Mouse (Mus musculus) retina, embryonic 14.5 days (tissue): ENCODE measurements around the gene Fam221b.

ENCODE experiments used
- DNase-seq: peaks from one replicate; pipeline ENCODE4 v3.0.0-alpha.2; 2015; ENCODE audit warnings: low spot score

Gene Fam221b

DNA sequence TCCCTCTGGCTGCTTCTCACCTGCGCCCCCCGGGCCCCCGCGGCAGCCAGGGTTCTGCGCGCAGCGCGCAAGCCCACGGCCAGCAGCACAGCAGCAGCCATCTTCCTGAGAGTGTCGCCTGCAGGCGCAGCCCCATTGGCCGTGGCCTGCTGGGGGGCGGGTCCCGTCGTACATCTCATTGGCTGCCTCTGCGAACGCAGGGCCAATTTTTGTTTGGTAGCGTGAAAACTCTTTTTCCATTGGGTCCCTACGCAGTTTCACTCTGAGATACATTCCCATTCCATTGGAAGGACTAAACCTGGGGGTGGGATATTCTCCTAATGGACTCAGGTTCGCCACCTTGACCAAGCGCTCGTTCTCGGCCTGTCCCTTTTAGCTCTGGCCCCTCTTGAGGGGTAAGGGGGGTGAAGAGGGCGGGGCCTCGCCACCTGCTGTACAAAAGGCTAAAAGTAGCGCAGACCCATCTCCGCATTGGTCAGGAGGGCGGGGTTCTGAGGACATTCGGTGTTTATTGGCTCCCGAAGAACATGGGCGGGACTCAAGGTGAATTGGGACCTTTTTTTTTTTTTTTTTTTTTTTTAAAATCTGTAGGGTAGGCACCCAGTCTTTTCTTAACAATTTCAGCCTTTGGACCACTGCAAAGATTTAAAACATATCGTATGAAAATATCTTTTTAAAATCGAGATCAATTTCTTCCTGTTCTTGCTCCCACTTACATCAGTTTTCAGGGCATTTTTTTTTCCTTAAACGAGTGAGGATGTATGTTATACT, 12.4 kb downstream of the Fam221b start, which contains the start of gene Hint2:
Gene Hint2, minus strand, starts transcription at position 128 of the 771 bp plus-strand sequence.
- DNase-seq = peak; percentile 98

DNA sequence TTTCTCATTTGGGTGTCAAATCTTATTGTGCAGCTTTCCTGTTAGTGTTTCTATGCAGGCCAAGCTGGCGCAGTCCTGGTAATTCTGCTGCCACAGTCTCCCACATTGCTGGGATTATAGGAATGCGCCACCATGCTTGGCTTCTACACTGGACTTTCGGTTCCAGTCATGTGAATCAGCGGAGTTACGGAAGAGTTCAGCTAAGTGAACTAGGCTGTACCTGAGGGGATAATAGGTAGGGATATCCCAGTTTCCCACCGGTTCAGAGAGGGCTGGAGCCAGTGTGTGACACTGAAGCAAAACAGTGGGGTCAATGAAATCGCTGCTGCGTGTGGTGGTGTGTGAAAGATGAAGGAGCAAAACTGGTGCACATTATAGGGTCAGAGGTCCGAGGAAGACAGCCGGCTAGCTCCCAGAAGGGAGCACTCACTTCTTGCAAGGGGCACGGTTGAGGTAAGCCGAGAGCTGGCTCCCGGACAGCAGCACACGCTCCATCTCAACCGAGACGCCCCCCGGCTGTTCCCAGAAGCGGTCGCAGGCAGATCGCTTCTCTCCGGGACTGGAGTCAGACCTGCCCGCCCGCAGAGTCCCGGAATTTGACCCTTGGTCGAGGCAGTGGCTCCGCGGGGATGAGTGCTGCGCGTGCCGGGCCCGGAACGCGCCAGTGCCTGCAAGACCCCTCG, 13.1 kb downstream of the Fam221b start:
- DNase-seq = no peak

DNA sequence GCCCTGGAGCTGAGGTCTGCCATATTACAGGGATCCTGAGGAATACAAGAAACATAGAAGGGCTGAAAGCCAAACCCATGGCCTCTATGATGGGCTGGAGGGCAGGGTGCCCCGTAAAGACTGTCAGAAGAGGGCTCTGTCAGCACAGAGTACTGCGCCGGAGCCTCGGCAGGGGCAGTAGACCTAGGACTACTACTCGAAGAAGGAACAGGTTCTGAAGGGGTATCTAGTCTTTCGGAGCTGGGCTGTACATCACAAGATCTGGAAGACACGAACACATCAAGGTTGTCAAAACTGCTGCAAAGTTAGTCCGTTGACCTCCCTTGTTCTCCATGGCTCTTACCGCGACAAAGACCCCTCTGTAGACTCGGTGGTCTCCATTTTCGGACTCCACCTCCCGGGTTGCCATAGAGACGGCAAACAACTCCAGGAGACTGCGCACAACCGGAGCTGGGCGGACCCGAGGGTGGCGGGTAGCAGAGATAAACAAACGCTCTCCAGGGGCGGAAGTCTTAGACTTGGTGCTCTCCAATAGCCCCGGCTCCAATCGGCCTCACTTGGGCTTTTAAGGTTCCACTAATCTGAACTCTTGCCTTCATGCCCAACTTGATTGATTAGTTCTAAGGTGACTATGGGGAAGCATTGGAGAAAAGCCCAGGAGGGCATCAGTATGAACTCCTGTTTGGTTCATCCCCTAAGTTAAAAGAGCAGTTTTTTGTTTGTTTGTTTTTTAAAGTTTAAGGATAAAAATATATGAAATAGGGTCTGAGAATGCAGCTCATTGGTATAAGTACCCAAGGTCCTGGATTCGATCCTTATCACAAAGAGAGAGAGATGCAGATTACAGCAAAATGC, 15.6 kb downstream of the Fam221b start, which contains the start of gene Spag8:
Gene Spag8, minus strand, starts transcription at position 434 of the 855 bp plus-strand sequence.
- peak; percentile 61 for DNase-seq

DNA sequence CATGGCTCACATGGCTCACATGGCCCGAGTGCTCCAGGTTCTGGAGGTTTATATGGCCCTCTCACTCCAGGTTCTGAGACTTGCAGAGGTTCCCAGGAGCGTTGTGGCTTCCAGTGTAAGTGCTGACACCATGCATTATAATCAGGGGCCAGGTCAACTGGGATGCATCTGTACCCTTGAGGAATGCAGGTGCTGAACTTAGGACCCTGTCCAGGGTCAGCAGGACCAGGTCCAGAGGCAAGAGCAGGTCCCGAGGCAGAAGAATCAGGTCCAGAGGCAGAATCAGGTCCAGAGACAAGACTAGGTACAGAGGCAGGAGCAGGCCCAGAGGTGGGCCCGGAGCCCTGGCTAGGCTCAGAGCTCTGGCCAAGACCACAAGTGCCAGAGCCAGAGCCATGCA, 16.2 kb downstream of the Fam221b start:
- DNase-seq = no peak

DNA sequence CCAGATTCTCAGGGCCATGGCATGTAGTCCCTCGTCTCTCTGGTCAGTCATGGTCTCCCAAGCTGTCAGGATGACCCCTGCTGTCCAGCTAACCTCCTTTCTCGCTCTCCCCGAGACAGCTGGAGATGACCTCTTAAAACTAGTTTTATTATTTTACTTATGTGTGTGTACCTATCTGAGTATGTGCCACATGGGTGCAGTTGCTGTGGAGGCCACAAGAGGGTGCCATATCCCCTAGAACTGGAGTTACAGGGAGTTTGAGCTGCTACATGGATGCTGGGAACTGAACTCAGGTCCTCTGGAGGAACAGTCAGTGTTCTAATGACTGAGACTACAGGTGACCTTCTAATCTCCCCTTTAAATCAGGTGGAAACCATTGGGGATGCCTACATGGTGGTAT, 19.2 kb downstream of the Fam221b start:
- DNase-seq = no peak

DNA sequence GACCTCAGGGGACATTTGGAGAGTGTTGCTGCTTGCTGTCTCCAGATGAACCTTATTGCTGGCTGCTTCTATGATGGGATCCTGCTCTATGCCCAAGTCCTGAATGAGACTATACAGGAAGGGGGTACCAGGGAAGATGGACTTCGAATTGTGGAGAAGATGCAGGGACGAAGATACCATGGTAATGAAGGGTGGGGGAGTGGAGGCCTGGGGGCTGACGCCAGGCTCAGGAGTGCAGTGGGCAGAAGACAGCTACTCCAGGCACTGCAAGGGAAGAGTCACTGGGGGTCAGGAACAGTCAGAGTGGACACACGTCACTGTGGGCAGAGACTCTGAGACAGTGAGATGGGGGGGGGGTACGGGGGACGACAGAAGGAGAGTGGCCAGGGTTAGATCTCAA, 28.5 kb downstream of the Fam221b start:
- no peak for DNase-seq

DNA sequence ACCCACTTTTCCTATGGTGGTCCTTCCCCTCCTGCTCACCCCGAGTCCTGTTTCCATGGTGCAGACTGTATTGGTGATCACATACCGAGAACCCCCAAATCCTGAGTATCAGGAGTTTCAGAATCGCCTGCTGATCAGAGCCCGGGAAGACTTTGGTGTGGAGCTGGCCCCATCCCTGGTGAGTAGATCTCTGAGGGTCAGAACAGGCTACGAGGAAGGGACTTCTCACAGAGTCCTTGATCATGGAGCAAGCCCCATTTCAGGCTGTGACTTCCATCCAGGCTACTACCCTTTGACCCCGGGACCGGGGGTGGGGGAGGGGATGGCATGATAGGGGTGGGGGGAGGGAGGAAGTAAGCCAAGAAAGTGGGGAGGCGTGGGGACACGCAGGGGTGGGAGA, 28.9 kb downstream of the Fam221b start:
- DNase-seq = no peak

DNA sequence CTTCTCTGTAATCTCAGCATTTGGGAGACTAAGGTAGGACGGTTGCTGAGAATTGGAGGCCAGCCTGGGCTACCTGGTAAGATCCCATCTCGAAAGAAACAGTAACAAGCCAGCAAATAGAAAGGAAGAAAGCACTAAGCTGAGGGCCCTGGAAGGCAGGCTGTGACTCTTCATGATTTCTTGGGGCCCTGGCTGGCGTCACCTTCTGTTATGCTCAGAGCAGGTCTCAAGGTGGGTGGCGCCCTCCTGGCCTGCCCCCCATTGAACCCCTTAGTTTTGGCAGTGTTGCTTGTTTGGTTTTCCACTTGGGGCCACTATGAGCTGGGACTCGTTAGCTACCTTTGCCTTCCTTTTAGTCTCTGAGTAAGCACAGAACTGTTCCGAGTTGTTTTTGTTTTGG, 32.2 kb downstream of the Fam221b start:
- DNase-seq = no peak

DNA sequence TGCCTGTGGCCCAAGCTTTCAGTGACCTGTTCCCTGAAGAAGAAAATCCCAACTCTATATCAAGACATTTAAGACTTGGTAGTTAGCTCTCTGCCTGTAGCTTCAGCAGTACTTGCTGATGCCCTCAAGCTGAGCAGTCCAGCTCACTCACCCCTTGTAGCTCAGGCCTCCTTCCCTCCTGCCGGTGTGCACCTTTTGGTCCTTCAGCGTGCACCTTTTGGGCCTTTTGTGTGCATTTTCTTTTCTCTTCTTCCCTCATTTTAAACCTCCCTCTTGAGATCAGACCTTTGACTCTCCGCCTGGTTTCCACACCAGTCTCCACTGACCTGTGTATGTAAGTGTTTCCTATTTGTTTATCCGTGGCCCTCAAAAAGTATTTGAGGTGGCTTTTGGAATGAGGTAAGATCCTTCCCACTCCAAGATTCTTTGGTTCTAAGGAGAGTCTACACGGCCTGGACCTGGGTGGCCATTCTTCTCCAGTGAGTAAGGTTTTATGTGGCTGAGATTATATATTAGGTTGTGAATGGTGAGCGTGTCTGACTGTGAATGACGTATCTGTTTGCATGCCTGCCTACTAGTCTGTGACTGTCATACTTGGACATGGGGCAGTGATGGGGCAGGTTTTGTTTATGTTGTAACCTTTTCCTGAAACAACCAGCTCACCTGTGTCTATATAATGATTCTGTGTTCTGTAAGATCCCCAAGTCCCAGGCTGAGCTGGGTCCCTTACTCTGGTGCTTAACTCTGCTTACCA, 34.1 kb downstream of the Fam221b start:
- no peak for DNase-seq

DNA sequence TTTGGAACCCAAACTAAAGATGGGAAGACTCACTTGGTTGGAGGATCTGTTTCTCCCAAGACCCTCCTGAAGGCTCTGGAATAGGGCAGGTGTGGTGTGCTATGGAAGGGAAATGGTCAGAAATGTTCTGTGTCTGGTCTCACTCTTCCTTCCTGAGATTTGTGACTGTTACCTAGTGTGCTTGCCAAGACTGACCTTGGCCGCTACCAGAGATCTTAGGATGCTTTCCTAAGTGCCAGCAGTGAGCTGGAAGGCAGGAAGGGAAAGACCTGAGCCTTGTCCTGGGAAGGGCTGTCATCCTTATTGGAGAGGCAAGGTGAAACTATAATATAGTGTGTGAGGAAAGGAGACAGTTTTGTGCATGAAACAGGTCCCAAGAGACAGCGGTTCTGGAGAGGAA, 35.2 kb downstream of the Fam221b start:
- DNase-seq = no peak

DNA sequence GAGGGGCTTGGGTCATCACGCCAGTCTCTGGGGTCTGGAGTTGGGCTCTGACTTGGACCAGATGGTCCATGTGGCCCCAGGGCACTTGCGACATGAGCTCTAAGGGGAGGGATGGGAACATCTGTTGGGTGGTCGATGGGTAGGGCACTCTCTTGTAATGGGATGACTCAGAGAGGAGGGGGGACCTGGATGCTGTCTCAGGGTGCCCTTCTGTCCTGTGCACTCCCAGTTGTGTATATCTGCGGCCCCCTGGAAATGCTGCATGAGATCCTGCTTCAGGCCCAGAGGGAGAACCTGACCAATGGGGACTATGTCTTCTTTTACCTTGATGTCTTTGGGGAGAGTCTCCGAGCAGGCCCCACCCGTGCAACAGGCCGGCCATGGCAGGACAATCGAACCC, 35.6 kb downstream of the Fam221b start:
- no peak for DNase-seq

DNA sequence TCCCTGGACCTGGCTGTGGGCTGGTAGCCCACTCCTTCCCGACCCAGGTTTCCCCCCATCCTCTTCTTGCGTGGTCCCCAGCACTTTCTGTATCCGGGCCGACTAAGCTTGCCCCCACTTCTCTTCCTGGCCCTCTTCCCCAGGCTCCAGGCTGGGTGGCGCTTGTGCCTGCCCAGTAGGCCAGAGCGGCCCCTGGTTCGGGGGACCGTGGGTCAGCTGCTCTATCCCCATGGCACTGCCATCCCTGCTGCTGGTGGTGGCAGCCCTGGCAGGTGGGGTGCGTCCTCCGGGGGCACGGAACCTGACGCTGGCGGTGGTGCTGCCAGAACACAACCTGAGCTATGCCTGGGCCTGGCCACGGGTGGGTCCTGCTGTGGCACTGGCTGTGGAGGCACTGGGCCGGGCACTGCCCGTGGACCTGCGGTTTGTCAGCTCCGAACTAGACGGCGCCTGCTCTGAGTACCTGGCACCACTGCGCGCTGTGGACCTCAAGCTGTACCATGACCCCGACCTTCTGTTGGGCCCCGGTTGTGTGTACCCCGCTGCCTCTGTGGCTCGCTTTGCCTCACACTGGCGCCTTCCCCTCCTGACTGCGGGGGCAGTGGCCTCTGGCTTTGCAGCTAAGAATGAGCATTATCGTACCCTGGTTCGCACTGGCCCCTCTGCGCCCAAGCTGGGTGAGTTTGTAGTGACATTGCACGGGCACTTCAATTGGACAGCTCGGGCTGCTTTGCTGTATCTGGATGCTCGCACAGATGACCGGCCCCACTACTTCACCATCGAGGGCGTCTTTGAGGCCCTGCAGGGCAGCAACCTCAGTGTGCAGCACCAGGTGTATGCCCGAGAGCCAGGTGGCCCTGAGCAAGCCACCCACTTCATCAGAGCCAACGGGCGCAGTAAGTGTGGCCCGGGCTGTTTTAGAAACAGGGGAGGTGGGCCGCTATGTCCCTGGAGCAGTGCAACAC, 36.7 kb downstream of the Fam221b start:
- peak; percentile 16 for DNase-seq

DNA sequence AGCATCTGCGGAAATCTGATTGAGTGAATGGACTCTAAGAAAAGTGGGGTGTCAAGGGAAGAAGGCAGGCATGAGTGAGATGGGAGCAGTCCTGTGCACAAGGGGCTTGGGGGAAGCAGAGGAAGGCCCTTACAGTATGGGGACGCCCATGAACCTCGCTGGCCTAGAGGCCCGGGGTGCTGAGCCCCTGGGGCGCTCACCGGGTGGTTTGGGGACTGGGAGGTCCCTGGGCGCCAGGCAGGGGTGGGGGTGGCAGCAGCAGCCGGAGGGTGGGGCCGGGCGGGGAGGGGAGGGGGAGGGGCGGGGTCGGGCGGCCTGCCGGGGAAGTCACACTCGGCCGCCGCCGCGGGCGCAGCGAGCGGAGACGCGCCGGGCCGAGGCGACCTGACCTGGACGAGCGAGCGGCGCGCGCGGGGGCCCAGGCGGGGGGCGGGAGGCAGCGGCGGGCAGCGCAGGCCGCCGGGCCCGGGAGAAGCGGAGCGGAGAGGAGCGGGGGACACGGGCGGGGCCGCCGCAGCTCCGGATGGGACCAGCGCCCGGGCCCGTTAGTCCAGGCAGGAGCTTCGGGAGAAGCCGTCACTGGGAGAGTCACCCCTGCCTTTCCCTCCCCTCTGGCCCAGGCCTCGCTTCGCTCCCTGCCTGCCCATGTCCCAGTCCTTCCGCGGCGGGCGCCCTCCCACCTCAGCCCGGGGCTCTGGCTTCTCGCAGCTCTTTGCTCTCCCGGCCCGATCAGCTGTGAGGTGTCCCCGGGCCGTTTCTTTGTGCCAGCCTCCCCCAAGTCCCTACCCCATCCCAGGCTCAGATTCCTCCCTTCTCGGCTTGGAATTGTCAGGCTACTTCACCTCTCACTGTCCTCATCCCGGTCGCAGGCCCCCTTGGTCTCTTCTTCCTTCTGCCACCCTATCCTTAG, 37.6 kb downstream of the Fam221b start, which contains the start of gene Npr2:
Gene Npr2, plus strand, starts transcription at position 890 of the 910 bp plus-strand sequence.
- peak; percentile 59 for DNase-seq

DNA sequence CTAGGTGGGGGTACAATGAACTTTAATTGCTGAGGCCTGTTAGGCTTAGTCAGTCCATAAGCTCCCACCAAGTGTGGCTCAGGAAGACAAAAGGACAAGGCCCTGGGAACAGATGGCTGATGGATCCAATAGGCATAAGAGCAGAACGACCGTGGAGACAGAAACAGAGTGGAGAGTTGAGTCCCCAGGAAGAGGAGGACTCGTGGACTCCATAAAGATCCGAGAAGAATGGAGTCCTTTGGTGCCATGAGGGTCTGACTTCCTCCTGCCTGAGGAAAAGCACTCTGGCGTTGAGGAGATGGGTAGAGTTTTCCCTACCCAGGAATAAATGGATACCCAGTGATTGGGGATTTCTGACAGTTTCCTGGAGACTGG, 38.3 kb downstream of the Fam221b start:
- peak; percentile 53 for DNase-seq

DNA sequence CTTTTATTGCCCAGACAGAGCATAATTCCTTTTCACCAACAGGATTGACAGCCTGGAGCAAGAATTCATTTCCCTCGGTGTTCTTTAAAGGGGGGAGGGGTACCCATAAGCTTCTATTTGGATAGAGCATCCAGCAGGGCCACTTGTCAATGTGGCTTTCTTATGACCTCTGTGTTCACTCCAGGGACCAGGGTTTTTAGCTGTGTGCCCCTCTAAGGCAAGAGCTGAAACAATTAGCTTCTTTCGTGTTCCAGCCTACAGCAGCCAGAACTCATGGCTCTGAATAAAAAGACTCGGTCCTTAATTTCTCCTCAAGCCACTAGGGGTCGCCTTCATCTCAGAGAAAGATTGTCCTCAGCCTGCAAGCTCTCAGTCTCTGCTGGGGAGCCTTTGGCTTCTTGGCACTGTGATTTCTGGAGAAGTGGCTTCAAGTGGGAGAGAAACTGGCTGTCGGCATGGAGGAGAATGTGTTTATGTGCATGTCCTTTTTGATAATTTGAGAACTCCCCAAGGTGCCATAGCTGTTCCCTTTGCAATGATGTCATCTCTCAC, 38.8 kb downstream of the Fam221b start:
- DNase-seq = peak; percentile 92

DNA sequence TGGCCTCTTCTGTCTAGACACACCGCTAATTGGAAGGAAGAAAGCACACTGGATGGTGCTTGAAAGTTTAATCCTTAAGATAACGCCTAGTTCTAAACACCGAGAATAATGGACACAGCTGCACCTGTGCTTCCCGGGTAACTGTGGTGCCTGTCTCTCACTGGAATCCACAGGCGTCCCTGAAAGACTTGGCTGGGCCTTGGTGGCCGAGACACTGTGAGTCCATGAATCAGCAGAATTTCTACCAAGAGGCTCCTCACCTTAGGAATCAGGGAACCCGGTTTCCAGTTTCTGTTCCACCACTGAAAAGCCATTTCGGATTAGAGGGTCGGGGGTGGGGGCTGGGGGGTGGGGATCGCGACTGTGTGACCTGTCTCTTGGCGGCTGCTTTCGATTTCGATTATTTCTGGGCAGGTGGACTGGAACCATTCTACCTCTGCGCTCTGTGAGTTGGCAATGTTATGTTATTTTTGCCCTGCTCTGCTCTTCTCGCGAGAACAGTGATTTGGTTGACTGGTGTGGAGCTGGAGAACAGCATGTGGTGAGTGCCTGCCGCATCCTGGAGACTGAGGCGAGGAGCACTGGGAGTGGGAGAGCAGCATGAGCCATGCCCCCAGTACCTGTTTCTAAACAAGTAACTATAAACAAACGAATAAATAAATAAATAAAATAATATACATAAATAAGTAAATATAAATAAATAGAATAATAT, 39.7 kb downstream of the Fam221b start:
- DNase-seq = peak; percentile 57

DNA sequence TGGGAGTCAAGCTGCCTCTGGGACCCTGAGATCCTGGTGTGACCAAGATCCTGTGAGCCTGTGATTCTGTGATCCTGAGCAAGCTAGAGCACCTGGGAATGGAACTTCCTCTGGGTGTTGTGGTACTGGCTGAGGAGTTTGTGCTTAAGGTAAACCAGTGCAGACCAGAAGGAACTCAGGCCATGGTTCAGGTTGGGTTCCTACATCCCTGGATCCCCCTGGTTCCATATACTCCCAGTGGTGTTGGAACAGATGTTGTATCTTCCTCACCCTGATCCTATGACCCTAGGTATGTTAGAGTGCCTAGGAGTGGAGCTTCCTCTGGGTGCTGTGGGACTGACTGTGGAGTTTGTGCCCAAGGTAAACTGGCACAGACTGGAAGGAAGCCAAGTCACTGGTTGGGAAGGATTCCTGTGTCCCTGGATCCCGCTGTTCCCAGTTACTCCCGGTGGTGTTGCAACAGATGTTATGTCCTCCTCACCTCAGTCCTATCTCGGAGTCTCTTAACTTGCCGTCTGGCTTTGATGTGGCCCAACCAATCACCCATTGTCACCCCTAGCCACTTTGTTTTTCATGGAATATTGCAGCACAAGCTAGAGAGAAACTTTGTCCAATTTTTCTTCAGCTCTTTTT, 48.7 kb downstream of the Fam221b start:
- DNase-seq = no peak
